Mouse (Mus musculus): ENCODE data around the gene Hoxa5. TPM values are rescaled to one million over a fixed set of nuclear protein-coding genes. Genes with fewer than 3 reads are reported as not detected.

The Hoxa5 gene
- polyA plus RNA-seq, 2 experiments from 2014 or later, result not detected

- ATAC-seq, result no peak
Measured at GRCm38 (mm10) chr6:52196811-52197210, 7.6 kb downstream of the Hoxa5 start.

- no peak for ATAC-seq
Measured at GRCm38 (mm10) chr6:52194690-52195089, 9.7 kb downstream of the Hoxa5 start.

- ATAC-seq, result peak; percentile 94
Measured at GRCm38 (mm10) chr6:52191860-52192550, 12.4 kb downstream of the Hoxa5 start.

GRCm38 (mm10) chr6:52190906-52191810, 13.2 kb downstream of the Hoxa5 start, which contains the start of gene Hoxa4:
Hoxa4 (minus strand) TSS chr6:52191753.
- no peak for ATAC-seq

- no peak for ATAC-seq
Measured at GRCm38 (mm10) chr6:52190410-52190809, 14.0 kb downstream of the Hoxa5 start.

GRCm38 (mm10) chr6:52189909-52190308, 14.5 kb downstream of the Hoxa5 start:
- no peak for ATAC-seq

GRCm38 (mm10) chr6:52189172-52189591, 15.2 kb downstream of the Hoxa5 start:
- ATAC-seq, result no peak

GRCm38 (mm10) chr6:52186500-52186899, 17.9 kb downstream of the Hoxa5 start:
- no peak for ATAC-seq

- ATAC-seq, result no peak
Measured at GRCm38 (mm10) chr6:52185834-52186233, 18.6 kb downstream of the Hoxa5 start.

- no peak for ATAC-seq
Measured at GRCm38 (mm10) chr6:52185222-52185621, 19.2 kb downstream of the Hoxa5 start.

- no peak for ATAC-seq
Measured at GRCm38 (mm10) chr6:52184668-52185067, 19.7 kb downstream of the Hoxa5 start.

- ATAC-seq, result no peak
Measured at GRCm38 (mm10) chr6:52183311-52184080, 20.9 kb downstream of the Hoxa5 start.

GRCm38 (mm10) chr6:52182793-52183192, 21.6 kb downstream of the Hoxa5 start:
- no peak for ATAC-seq

- ATAC-seq, result no peak
Measured at GRCm38 (mm10) chr6:52182030-52182429, 22.4 kb downstream of the Hoxa5 start.

GRCm38 (mm10) chr6:52180726-52181125, 23.7 kb downstream of the Hoxa5 start:
- ATAC-seq, result no peak

- no peak for ATAC-seq
Measured at GRCm38 (mm10) chr6:52180213-52180710, 24.1 kb downstream of the Hoxa5 start.

- ATAC-seq, result no peak
Measured at GRCm38 (mm10) chr6:52179690-52180089, 24.7 kb downstream of the Hoxa5 start.

GRCm38 (mm10) chr6:52178918-52179665, 25.3 kb downstream of the Hoxa5 start:
- ATAC-seq, result no peak

- ATAC-seq, result no peak
Measured at GRCm38 (mm10) chr6:52177806-52178205, 26.6 kb downstream of the Hoxa5 start.

- ATAC-seq, result no peak
Measured at GRCm38 (mm10) chr6:52177061-52177735, 27.2 kb downstream of the Hoxa5 start, which contains the start of gene 5730596B20Rik. 5730596B20Rik (plus strand) TSS chr6:52177498.

GRCm38 (mm10) chr6:52176391-52176790, 28.0 kb downstream of the Hoxa5 start:
- ATAC-seq, result no peak
